Mouse (Mus musculus) intestine, postnatal 0 days (tissue): ENCODE measurements around the gene Dnaaf3. TPM values are rescaled to one million over a fixed set of nuclear protein-coding genes. Genes with fewer than 3 reads are reported as not detected.
"Not testable (repeated sequence)": the region's sequence is repeated elsewhere in the genome, so short reads cannot be mapped to it uniquely, and the experiment has no call there.

ENCODE experiments used
- ATAC-seq: fragments of 200-750 bp; cut with Nextera tagmentation; 2 replicates; pipeline ENCODE4 v1.8.0; 2017; ENCODE audit warnings: mild to moderate bottlenecking, moderate TSS enrichment, moderate library complexity
- H3K27ac ChIP-seq: fragments of 300-500 bp; sonication (generic); 2 replicates; pipeline ENCODE4 v1.5.1; 2014; ENCODE audit warnings: mild to moderate bottlenecking, low read depth, low read length, moderate library complexity
- H3K27me3 ChIP-seq: fragments of 300-500 bp; sonication (generic); replicated peaks from 2 replicates; pipeline ENCODE4 v1.6.1; 2014; ENCODE audit warnings: low read length, mixed read lengths; ENCODE audit not compliant: control insufficient read depth, insufficient read depth
- H3K36me3 ChIP-seq: fragments of 300-500 bp; sonication (generic); 2 replicates; pipeline ENCODE4 v1.6.1; 2014; ENCODE audit warnings: mild to moderate bottlenecking, moderate library complexity; ENCODE audit not compliant: control insufficient read depth, insufficient read depth
- H3K4me1 ChIP-seq: fragments of 300-500 bp; sonication (generic); replicated peaks from 2 replicates; pipeline ENCODE4 v1.6.1; 2014; ENCODE audit warnings: antibody characterized with exemption, low read length, mixed read lengths; ENCODE audit not compliant: control insufficient read depth, insufficient read depth
- H3K4me2 ChIP-seq: fragments of 300-500 bp; sonication (generic); replicated peaks from 2 replicates; pipeline ENCODE4 v1.6.1; 2014; ENCODE audit warnings: low read depth, mild to moderate bottlenecking, moderate library complexity
- H3K4me3 ChIP-seq: fragments of 300-500 bp; sonication (generic); 2 replicates; pipeline ENCODE4 v1.5.1; 2014; ENCODE audit warnings: low read depth, low read length
- H3K9ac ChIP-seq: fragments of 300-500 bp; sonication (generic); 2 replicates; pipeline ENCODE4 v1.6.1; 2014; ENCODE audit warnings: mild to moderate bottlenecking, low read depth, low read length
- H3K9me3 ChIP-seq: fragments of 300-500 bp; sonication (generic); 2 replicates; pipeline ENCODE4 v1.6.1; 2016; ENCODE audit warnings: mixed run types; ENCODE audit not compliant: control insufficient read depth
- CTCF ChIP-seq: sonication (generic); IDR thresholded peaks from 2 replicates; pipeline ENCODE4 v1.5.1; 2016; ENCODE audit warnings: low read depth, mild to moderate bottlenecking, control low read depth, antibody characterized with exemption, moderate library complexity
- WGBS: fragments of 180-500 bp; shearing (Covaris S2); extraction: QIAGEN DNeasy Blood & Tissue Kit; methylation state at CpG from one replicate; pipeline ENCODE4 v1.1.7; 2014; 5-methylcytosine and 5-hydroxymethylcytosine counted together
- polyA plus RNA-seq: library from polyadenylated mRNA; unstranded; fragments of >200 nt; fragmentation: Nextera tagmentation; extraction: Ambion mirVana; gene quantifications from 2 replicates; pipeline ENCODE4 v1.2.1, GENCODE M21; 2015

Dnaaf3 gene
- polyA plus RNA-seq, 1 experiment from 2014 or later = 0.33 TPM

- Histone ChIP-seq H3K9me3 (no peaks in the 10 kb centered on the region), H3K27ac (no peak overlapping the region), H3K36me3 (no peaks in the 10 kb centered on the region), H3K4me2 (no peak overlapping the region), H3K27me3 (no peaks in the 10 kb centered on the region), H3K4me3 (no peak overlapping the region), H3K9ac (no peak overlapping the region), H3K4me1 (0 out of 2 replicates have a peak, but pooled peaks cover 4% of the 10 kb centered on the region)
- TF ChIP-seq CTCF = no peak
- no peak for ATAC-seq
- WGBS = 91% methylated on average over 4 of the region's 4 CpGs
These were observed 4.1 kb upstream of the Dnaaf3 start for GRCm38 (mm10) chr7:4536369-4536768.

- not testable (repeated sequence) for H3K36me3 ChIP-seq, H3K9ac ChIP-seq, H3K4me3 ChIP-seq, H3K4me2 ChIP-seq, ATAC-seq, H3K4me1 ChIP-seq, H3K9me3 ChIP-seq, H3K27me3 ChIP-seq, H3K27ac ChIP-seq
- WGBS = 33% methylated on average over 7 of the region's 8 CpGs
These were observed 2.1 kb downstream of the Dnaaf3 start for GRCm38 (mm10) chr7:4530166-4530565.

- H3K9ac ChIP-seq = no peak overlapping the region
These were observed 5.0 kb downstream of the Dnaaf3 start for GRCm38 (mm10) chr7:4527302-4527689.

GRCm38 (mm10) chr7:4526341-4527301 is 5.6 kb downstream of the Dnaaf3 start:
- no peaks in the 10 kb centered on the region for H3K9me3 ChIP-seq
- peak overlapping the region; percentile 30 for H3K4me3 ChIP-seq
- peak; percentile 86 for ATAC-seq
- peak overlapping the region; percentile 23; the same call in 1 of the 2 replicates for H3K9ac ChIP-seq
- H3K27me3 ChIP-seq = no peaks in the 10 kb centered on the region
- no peak overlapping the region for H3K27ac ChIP-seq
- TF ChIP-seq CTCF = peak; percentile 92
- WGBS = 27% methylated on average over 40 of the region's 40 CpGs
- no peaks in the 10 kb centered on the region for H3K4me1 ChIP-seq
- H3K4me2 ChIP-seq = peak overlapping the region; percentile 69
- no peaks in the 10 kb centered on the region for H3K36me3 ChIP-seq

More at GRCm38 (mm10) chr7:4527302-4527689, 5.0 kb downstream of the Dnaaf3 start:
- 66% methylated on average over 18 of the region's 18 CpGs for WGBS
- Histone ChIP-seq H3K27ac (no peak overlapping the region), H3K36me3 (no peaks in the 10 kb centered on the region), H3K27me3 (no peaks in the 10 kb centered on the region), H3K4me3 (no peak overlapping the region), H3K9me3 (no peaks in the 10 kb centered on the region), H3K4me2 (peak overlapping the region; percentile 69), H3K4me1 (0 out of 2 replicates have a peak, but pooled peaks cover 4% of the 10 kb centered on the region)
- TF ChIP-seq CTCF = no peak
- ATAC-seq = no peak

DNA sequence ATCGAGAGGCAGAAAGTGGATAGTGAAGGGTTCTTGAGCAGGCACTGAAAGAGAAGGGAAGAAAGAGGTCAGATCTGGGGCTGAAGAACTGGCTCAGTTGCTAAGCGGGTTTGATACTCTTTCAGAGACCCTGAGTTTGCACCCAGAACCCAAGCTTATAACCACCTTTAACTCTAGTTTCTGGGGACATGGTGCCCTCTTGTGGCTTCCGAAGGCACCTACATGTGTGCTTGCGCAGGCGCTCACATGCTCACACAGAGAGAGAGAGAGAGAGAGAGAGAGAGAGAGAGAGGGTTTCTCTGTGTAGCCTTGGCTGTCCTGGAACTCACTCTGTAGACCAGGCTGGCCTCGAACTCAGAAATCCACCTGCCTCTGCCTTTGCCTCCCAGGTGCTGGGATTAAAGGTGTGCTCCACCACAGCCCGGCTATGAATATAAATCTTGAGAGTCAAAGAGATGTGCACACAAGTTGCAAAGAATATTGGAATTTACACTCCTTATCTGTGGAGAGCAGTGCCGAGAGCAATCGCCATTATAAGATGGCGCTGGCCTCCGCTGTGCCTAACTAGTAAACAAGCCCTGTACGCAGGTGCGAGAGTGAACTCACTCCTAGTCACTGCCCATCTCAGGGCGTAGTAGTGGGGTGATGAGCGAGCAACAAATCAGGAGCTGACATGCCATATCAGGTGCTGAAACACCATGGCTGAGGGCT is 7.9 kb downstream of the Dnaaf3 start, which contains the start of gene Tnni3:
TSS of gene Tnni3 (minus strand) at position 18 of the 711 bp plus-strand sequence.
- H3K36me3 ChIP-seq, ATAC-seq, H3K4me1 ChIP-seq, H3K27me3 ChIP-seq, H3K4me3 ChIP-seq, H3K27ac ChIP-seq, H3K9me3 ChIP-seq, H3K9ac ChIP-seq, H3K4me2 ChIP-seq: not testable (repeated sequence)
- 66% methylated on average over 15 of the region's 15 CpGs for WGBS
- peak; percentile 82 for TF ChIP-seq CTCF
